Mouse (Mus musculus) gastrocnemius, postnatal 25 days (tissue): ENCODE measurements around the gene Rundc1. TPM values are rescaled to one million over a fixed set of nuclear protein-coding genes. Genes with fewer than 3 reads are reported as not detected.

Experiments
- microRNA-seq, 2 experiments: library from miRNA; unstranded; fragments of <30 nt; microRNA quantifications; one replicate each; pipeline ENCODE4 v1.2.0; 2021; ENCODE audit warnings: borderline replicate concordance in 2 of 2
- total RNA-seq, 2 experiments: library from RNA; stranded (reverse); gene quantifications; 1 replicate in 1 of 2; 2 replicates in 1 of 2; pipeline ENCODE4 v1.2.3; 2021

Rundc1 gene
- total RNA-seq, 2 experiments from 2014 or later, result 6.6 to 7.3 TPM

Small RNA genes lying within 50 kb of the gene (microRNA-seq; reads per million reads assigned to microRNA genes)
- 1.5 to 2.6 reads per million in 2 experiments for gene Mir6929

Other genes starting within 250 kb of the Rundc1 start
- gene Ccr10, start 249.6 kb upstream of the Rundc1 start, total RNA-seq, result not detected
- gene Ezh1, start 198.6 kb upstream of the Rundc1 start, total RNA-seq, result 10 to 100 TPM; 17.8 to 18.9 TPM
- 10 to 100 TPM; 31.8 to 51.8 TPM for gene Ramp2, start 179.1 kb upstream of the Rundc1 start, total RNA-seq
- 10 to 100 TPM; 31.8 to 36.4 TPM for gene Vps25, start 171.4 kb upstream of the Rundc1 start, total RNA-seq
- under 1 TPM in 1 of 2 experiments, not detected in 1; 0.48 TPM for gene Wnk4, start 164.5 kb upstream of the Rundc1 start, total RNA-seq
- under 1 TPM; 0.21 to 0.28 TPM for gene Cntd1, start 146.1 kb upstream of the Rundc1 start, total RNA-seq
- gene Coa3, start 146.0 kb upstream of the Rundc1 start, total RNA-seq, result 10 to 100 TPM; 67.4 to 68.7 TPM
- gene Becn1, start 122.8 kb upstream of the Rundc1 start, total RNA-seq, result 10 to 100 TPM; 78.2 to 79.6 TPM
- gene Psme3, start 108.9 kb upstream of the Rundc1 start, total RNA-seq, result 10 to 100 TPM; 66.3 to 67.8 TPM
- 1 to 10 TPM; 1.3 to 1.6 TPM for gene Aoc2, start 100.0 kb upstream of the Rundc1 start, total RNA-seq
- gene Aoc3, start 94.5 kb upstream of the Rundc1 start, total RNA-seq, result 10 to 100 TPM in 1 of 2 experiments, 1 to 10 TPM in 1; 5.6 to 22.7 TPM
- gene G6pc, start 57.5 kb upstream of the Rundc1 start, total RNA-seq, result not detected
- 10 to 100 TPM; 16.0 to 17.1 TPM for gene Aarsd1, start 7.5 kb upstream of the Rundc1 start, total RNA-seq
- gene Gm27029, start 289 bp upstream of the Rundc1 start, total RNA-seq, result 1 to 10 TPM; 5.8 to 7.1 TPM
- gene Ptges3l, start 248 bp downstream of the Rundc1 start, total RNA-seq, result 100 to 1,000 TPM; 106 to 110 TPM
- 10 to 100 TPM; 40.6 to 42.5 TPM for gene Rpl27, start 17.2 kb downstream of the Rundc1 start, total RNA-seq
- gene Ifi35, start 23.3 kb downstream of the Rundc1 start, total RNA-seq, result 10 to 100 TPM in 1 of 2 experiments, 1 to 10 TPM in 1; 8.5 to 10.8 TPM
- gene Rnd2, start 39.9 kb downstream of the Rundc1 start, total RNA-seq, result 1 to 10 TPM; 2.9 to 3.6 TPM
- gene Vat1, start 41.1 kb downstream of the Rundc1 start, total RNA-seq, result 10 to 100 TPM; 13.1 to 19.3 TPM
- gene Brca1, start 126.9 kb downstream of the Rundc1 start, total RNA-seq, result under 1 TPM; 0.26 to 0.94 TPM
- gene Nbr1, start 127.1 kb downstream of the Rundc1 start, total RNA-seq, result 10 to 100 TPM; 65.0 to 67.8 TPM
- gene Tmem106a, start 157.2 kb downstream of the Rundc1 start, total RNA-seq, result 1 to 10 TPM; 1.1 to 2.5 TPM
- not detected for gene Gm11634, start 174.2 kb downstream of the Rundc1 start, total RNA-seq
- 10 to 100 TPM; 21.6 to 25.0 TPM for gene Rdm1, start 202.1 kb downstream of the Rundc1 start, total RNA-seq
- gene Arl4d, start 240.5 kb downstream of the Rundc1 start, total RNA-seq, result 1 to 10 TPM; 5.7 to 5.8 TPM